Comparison of ENCODE assay signal across 8 mouse cellular contexts in the genomic region with DNA sequence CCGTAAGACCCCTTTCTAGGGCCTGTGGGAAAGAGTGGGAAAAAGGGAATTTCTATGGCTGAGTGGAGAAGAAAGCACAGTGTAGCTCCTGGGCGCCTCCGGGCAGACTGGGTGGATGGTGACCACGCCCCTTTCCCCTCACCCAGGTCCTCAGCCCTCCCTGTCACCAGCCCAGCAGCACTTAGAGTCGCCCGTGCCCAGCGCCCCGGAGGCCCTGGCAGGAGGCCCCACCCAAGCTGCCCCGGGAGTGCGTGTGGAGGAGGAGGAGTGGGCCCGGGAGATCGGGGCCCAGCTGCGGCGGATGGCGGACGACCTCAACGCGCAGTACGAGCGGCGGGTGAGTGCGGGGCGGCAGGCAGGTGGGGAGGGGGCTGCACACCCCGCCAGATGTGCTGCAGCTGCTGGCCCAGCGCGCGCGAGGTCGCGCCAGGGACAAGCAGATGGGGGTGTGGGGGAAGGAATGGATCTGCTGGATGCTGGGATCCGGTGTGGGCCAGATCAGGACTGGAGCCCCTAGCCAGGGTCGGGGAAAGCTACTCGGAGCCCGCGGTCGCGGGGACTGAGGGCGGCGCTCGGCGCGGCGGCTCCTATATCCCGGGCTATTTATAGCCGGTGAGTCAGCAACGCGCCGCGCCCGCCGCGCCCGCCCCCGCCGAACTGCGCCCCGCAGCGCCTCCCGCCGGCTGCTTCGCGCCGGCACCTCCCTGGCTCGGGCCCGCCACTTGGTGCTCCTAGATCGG. TPM values are rescaled to one million over a fixed set of nuclear protein-coding genes. Genes with fewer than 3 reads are reported as not detected.
DNase-seq lines count a peak whose midpoint lies in the region; ATAC-seq and TF ChIP-seq lines count a peak whose summit lies in the region.

No protein-coding gene starts in this region.

- H3K4me3 ChIP-seq in hindbrain, postnatal 0 days (ENCODE audit: low read length), result peak overlapping the region; percentile 60

- DNase-seq in adipocyte (ENCODE audit: low spot score), result peak; percentile 60
- peak; percentile 44 to 71 for DNase-seq in cerebellum, postnatal 4 days (ENCODE audit: low spot score in 2 of 2)
- DNase-seq in gastrocnemius, adult 8-10 months (ENCODE audit: low spot score in 2 of 2), result peak; percentile 78 to 79
- peak; percentile 86 for DNase-seq in hindbrain, postnatal 0 days (ENCODE audit: low spot score)
- peak; percentile 77 to 79 for DNase-seq in left cerebral cortex, postnatal 25 days (ENCODE audit: low spot score in 2 of 2)
- peak; percentile 86 for DNase-seq in right cerebral cortex, postnatal 14 days
- DNase-seq in urinary bladder, postnatal 36 days (ENCODE audit: low spot score in 2 of 2), result peak; percentile 73 to 83

- H3K9ac ChIP-seq in hindbrain, postnatal 0 days (replicated peaks; ENCODE audit: low read length), result peak overlapping the region; percentile 77

- ATAC-seq in hindbrain, postnatal 0 days, result peak; percentile 67
- ATAC-seq in megakaryocyte-erythroid progenitor cell, adult 5-6 weeks (replicated peaks; ENCODE audit: low FRiP score, low TSS enrichment, poor library complexity, severe bottlenecking), result peak; percentile 30; the same call in 1 of the 2 replicates

- peak overlapping the region; percentile 92 for H3K27ac ChIP-seq in hindbrain, postnatal 0 days

- 2% methylated on average over 47 of the region's 66 CpGs for WGBS in hindbrain, postnatal 0 days

- peak overlapping the region; percentile 92 for H3K4me2 ChIP-seq in hindbrain, postnatal 0 days (ENCODE audit: low read depth, low read length)

- intact Hi-C loops in left cerebral cortex, postnatal 25 days (cut with DNase I), result no loop called here

- TF ChIP-seq CTCF in hindbrain, postnatal 0 days (IDR thresholded peaks at IDR 0.05; ENCODE audit: low read depth), result no peak

- H3K9me3 ChIP-seq in hindbrain, postnatal 0 days (ENCODE audit: low read length), result no peaks in the 10 kb centered on the region

- no peaks in the 10 kb centered on the region for H3K27me3 ChIP-seq in hindbrain, postnatal 0 days (ENCODE audit: insufficient read depth, low read length)

- H3K36me3 ChIP-seq in hindbrain, postnatal 0 days (ENCODE audit: insufficient read depth, low read length), result no peaks in the 10 kb centered on the region

- H3K4me1 ChIP-seq in hindbrain, postnatal 0 days (ENCODE audit: insufficient read depth, low read length), result peaks cover 13% of the 10 kb centered on the region

RNA-seq across cellular contexts. Expression of gene Bbc3, which starts 5.5 kb away (rescaled TPM):
- total RNA-seq in gastrocnemius, adult 8-10 months (2022), result 1 to 10 TPM; 1.4 to 2.1 (median 1.5) TPM
- total RNA-seq in hindbrain, postnatal 0 days (2014; rRNA removed), result 51.0 and 55.8 TPM in 2 replicates
- polyA plus RNA-seq in hindbrain, postnatal 0 days (2015; fragmentation: Nextera tagmentation; extraction: Ambion mirVana), result 32.2 and 33.3 TPM in 2 replicates
- total RNA-seq in left cerebral cortex, postnatal 25 days (2021), result 10 to 100 TPM in 1 of 2 experiments, 1 to 10 TPM in 1; 9.2 to 10.9 TPM
- total RNA-seq in megakaryocyte-erythroid progenitor cell, adult 5-6 weeks (2014; fragmentation: Nextera tagmentation), result 1.8 and 2.9 TPM in 2 replicates
- 3.1 and 4.4 TPM in 2 replicates for total RNA-seq in megakaryocyte-erythroid progenitor cell, adult 5-6 weeks (2017)

RNA-seq across cellular contexts. Expression of gene Ccdc9, which starts 27.1 kb away (rescaled TPM):
- total RNA-seq in gastrocnemius, adult 8-10 months (2022), result 10 to 100 TPM; 28.4 to 37.4 (median 32.2) TPM
- 11.8 and 27.9 TPM in 2 replicates for total RNA-seq in hindbrain, postnatal 0 days (2014; rRNA removed)
- 13.4 and 14.8 TPM in 2 replicates for polyA plus RNA-seq in hindbrain, postnatal 0 days (2015; fragmentation: Nextera tagmentation; extraction: Ambion mirVana)
- 10 to 100 TPM; 81.6 to 86.9 TPM for total RNA-seq in left cerebral cortex, postnatal 25 days (2021)
- 57.1 and 65.7 TPM in 2 replicates for total RNA-seq in megakaryocyte-erythroid progenitor cell, adult 5-6 weeks (2014; fragmentation: Nextera tagmentation)
- total RNA-seq in megakaryocyte-erythroid progenitor cell, adult 5-6 weeks (2017), result 106 and 110 TPM in 2 replicates

RNA-seq across cellular contexts. Expression of gene Inafm1, which starts 40.2 kb away (rescaled TPM):
- 10 to 100 TPM; 13.6 to 19.4 (median 15.8) TPM for total RNA-seq in gastrocnemius, adult 8-10 months (2022)
- 56.0 and 71.3 TPM in 2 replicates for total RNA-seq in hindbrain, postnatal 0 days (2014; rRNA removed)
- polyA plus RNA-seq in hindbrain, postnatal 0 days (2015; fragmentation: Nextera tagmentation; extraction: Ambion mirVana), result 74.1 and 78.4 TPM in 2 replicates
- 10 to 100 TPM; 32.5 to 34.8 TPM for total RNA-seq in left cerebral cortex, postnatal 25 days (2021)
- 23.3 and 28.3 TPM in 2 replicates for total RNA-seq in megakaryocyte-erythroid progenitor cell, adult 5-6 weeks (2014; fragmentation: Nextera tagmentation)
- total RNA-seq in megakaryocyte-erythroid progenitor cell, adult 5-6 weeks (2017), result 14.8 and 18.4 TPM in 2 replicates

RNA-seq across cellular contexts. Expression of gene C5ar1, which starts 54.3 kb away (rescaled TPM):
- total RNA-seq in gastrocnemius, adult 8-10 months (2022), result 1 to 10 TPM in 2 of 4 experiments, under 1 TPM in 2; 0.44 to 1.4 (median 0.92) TPM
- 1.4 and 1.9 TPM in 2 replicates for total RNA-seq in hindbrain, postnatal 0 days (2014; rRNA removed)
- polyA plus RNA-seq in hindbrain, postnatal 0 days (2015; fragmentation: Nextera tagmentation; extraction: Ambion mirVana), result 0.93 and 1.5 TPM in 2 replicates
- total RNA-seq in left cerebral cortex, postnatal 25 days (2021), result 1 to 10 TPM in 1 of 2 experiments, under 1 TPM in 1; 0.78 to 2.2 TPM
- total RNA-seq in megakaryocyte-erythroid progenitor cell, adult 5-6 weeks (2014; fragmentation: Nextera tagmentation), result 0.22 TPM in 1 of 2 replicates, not detected in the other
- total RNA-seq in megakaryocyte-erythroid progenitor cell, adult 5-6 weeks (2017), result 0.23 TPM in 1 of 2 replicates, not detected in the other

Comparison
In these comparisons a context has a peak if more than half of its experiments do, and no peak if none do; other contexts are left out.
1. Peak in every context shown above with its lines: DNase-seq, ATAC-seq, H3K4me3 ChIP-seq and H3K27ac ChIP-seq.